Mouse (Mus musculus): ENCODE measurements at regions not wholly inside any gene's neighbourhood (a gene's known extent, or its start where the extent isn't known, plus 50 kb on each side); places are given as distances from the start of the nearest gene placed in this dataset.

DNA sequence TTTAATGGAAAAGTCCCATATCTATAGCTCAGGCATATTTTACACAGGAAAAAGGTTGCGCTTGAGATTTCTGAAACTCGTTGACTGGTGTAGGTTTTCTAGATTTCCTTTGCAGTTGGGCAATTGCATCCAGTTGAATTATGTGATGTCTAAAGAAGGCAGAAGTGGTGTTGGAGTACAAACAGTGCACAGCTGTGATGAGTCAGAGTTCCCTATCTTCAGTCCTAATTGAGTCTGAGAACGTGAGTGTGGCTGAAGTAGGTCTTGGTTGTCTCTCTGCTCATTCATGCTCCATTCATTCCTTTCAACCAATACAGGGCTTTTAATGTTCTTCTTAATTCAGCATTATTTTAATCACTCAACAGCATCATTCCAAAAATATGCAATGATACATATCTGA lies 142.9 kb upstream of the Dpyd start:
- Histone ChIP-seq H3K36me3 (ENCODE audit: control insufficient read depth, insufficient read depth) (no peaks in the 10 kb centered on the region), H3K27ac (ENCODE audit: low read length) (no peak overlapping the region), H3K4me1 (replicated peaks; ENCODE audit: control insufficient read depth, insufficient read depth, low read length) (no peaks in the 10 kb centered on the region), H3K27me3 (replicated peaks; ENCODE audit: control insufficient read depth, insufficient read depth, low read length) (no peaks in the 10 kb centered on the region), H3K9me3 (ENCODE audit: control insufficient read depth, low read length) (no peaks in the 10 kb centered on the region), H3K4me3 (replicated peaks; ENCODE audit: low read length) (no peak overlapping the region), H3K9ac (replicated peaks; ENCODE audit: low read depth, low read length) (no peak overlapping the region), H3K4me2 (ENCODE audit: low read length) (no peak overlapping the region)
- 82% methylated on average over 3 of the region's 3 CpGs for WGBS
- ATAC-seq: no peak

DNA sequence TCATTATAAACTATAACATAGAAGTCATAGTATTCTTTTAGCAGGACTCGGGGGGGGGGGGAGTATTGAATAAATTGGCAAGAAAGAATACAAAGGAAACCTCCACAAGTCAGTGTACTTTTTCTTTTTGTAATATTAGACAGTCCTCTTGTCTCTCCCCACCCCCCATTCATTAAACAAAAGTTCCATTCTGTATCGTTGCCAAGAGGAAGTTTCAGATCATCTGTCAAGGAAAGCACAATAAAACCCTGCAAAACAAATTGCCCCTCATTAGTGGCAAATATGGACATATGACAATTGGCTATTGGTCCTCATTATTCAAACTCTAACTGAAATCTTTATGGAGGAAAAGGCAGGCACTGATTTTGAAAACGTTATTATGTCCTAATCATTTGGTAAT lies 140.2 kb upstream of the Dpyd start:
- WGBS: 30% methylated on average over 3 of the region's 3 CpGs
- Histone ChIP-seq H3K4me1 (replicated peaks; ENCODE audit: control insufficient read depth, insufficient read depth, low read length) (peaks cover 8% of the 10 kb centered on the region), H3K27me3 (replicated peaks; ENCODE audit: control insufficient read depth, insufficient read depth, low read length) (no peaks in the 10 kb centered on the region), H3K27ac (ENCODE audit: low read length) (no peak overlapping the region), H3K36me3 (ENCODE audit: control insufficient read depth, insufficient read depth) (no peaks in the 10 kb centered on the region), H3K4me3 (replicated peaks; ENCODE audit: low read length) (no peak overlapping the region), H3K4me2 (ENCODE audit: low read length) (no peak overlapping the region), H3K9ac (replicated peaks; ENCODE audit: low read depth, low read length) (no peak overlapping the region), H3K9me3 (ENCODE audit: control insufficient read depth, low read length) (no peaks in the 10 kb centered on the region)
- no peak for ATAC-seq

DNA sequence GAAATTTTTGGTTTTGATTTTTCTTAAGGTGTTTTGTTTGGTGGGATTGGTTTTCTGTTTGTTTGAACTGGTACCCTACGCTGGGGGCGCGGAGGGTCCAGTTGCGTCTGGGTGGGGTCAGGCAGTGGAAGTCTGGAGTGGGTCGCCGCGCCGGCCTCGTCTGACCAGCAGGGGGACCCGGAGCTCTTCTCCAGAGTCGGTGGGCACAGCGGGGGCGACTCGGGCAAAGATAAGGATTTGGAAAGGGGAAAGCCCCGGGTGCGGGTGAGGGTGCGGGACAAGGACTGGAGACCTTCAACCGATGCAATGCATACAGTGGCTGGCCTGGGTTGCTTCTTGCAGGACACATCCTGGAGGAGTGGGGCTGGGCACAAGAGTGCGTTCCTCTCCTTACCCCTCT lies 136.2 kb upstream of the Dpyd start:
- Histone ChIP-seq H3K9ac (replicated peaks; ENCODE audit: low read depth, low read length) (peak overlapping the region; percentile 50), H3K27me3 (replicated peaks; ENCODE audit: control insufficient read depth, insufficient read depth, low read length) (no peaks in the 10 kb centered on the region), H3K9me3 (ENCODE audit: control insufficient read depth, low read length) (no peaks in the 10 kb centered on the region), H3K36me3 (ENCODE audit: control insufficient read depth, insufficient read depth) (no peaks in the 10 kb centered on the region), H3K4me2 (ENCODE audit: low read length) (peak overlapping the region; percentile 55), H3K27ac (ENCODE audit: low read length) (no peak overlapping the region), H3K4me3 (replicated peaks; ENCODE audit: low read length) (peak overlapping the region; percentile 27), H3K4me1 (replicated peaks; ENCODE audit: control insufficient read depth, insufficient read depth, low read length) (peaks cover 11% of the 10 kb centered on the region)
- WGBS: 2% methylated on average over 19 of the region's 19 CpGs
- no peak; the same call in 1 of the 2 replicates for ATAC-seq

DNA sequence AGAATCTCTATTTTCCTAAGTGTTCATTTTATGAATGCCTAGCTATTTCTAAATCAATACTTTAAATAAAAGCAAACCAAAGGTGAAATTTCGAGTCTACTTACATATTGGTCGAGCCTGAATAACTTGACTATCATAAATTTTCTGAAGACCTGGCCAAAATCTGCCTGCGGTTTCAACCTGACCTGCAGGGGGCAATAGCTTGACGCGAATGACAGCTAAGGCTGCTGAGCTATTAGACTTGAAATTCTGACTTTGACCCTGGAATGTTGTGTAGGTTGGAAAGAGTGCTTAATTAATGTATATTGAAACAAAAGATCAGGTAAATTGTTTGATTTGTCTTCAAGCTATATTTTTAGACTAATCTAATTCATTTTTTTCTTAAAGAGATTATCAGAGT lies 133.4 kb upstream of the Dpyd start:
- H3K9ac ChIP-seq (replicated peaks; ENCODE audit: low read depth, low read length): no peak overlapping the region
- ATAC-seq: no peak
- H3K4me2 ChIP-seq (ENCODE audit: low read length): no peak overlapping the region
- peaks cover 11% of the 10 kb centered on the region for H3K4me1 ChIP-seq (replicated peaks; ENCODE audit: control insufficient read depth, insufficient read depth, low read length)
- WGBS: under 1% methylated on average over 5 of the region's 5 CpGs
- no peaks in the 10 kb centered on the region for H3K36me3 ChIP-seq (ENCODE audit: control insufficient read depth, insufficient read depth)
- no peaks in the 10 kb centered on the region for H3K27me3 ChIP-seq (replicated peaks; ENCODE audit: control insufficient read depth, insufficient read depth, low read length)
- H3K27ac ChIP-seq (ENCODE audit: low read length): no peak overlapping the region
- H3K4me3 ChIP-seq (replicated peaks; ENCODE audit: low read length): no peak overlapping the region
- H3K9me3 ChIP-seq (ENCODE audit: control insufficient read depth, low read length): no peaks in the 10 kb centered on the region

GRCm38 (mm10) chr3:118429825-118430630 lies 131.9 kb upstream of the Dpyd start:
- H3K9me3 ChIP-seq (ENCODE audit: control insufficient read depth, low read length): no peaks in the 10 kb centered on the region
- peak overlapping the region; percentile 77 for H3K4me3 ChIP-seq (replicated peaks; ENCODE audit: low read length)
- no peaks in the 10 kb centered on the region for H3K27me3 ChIP-seq (replicated peaks; ENCODE audit: control insufficient read depth, insufficient read depth, low read length)
- peaks cover 20% of the 10 kb centered on the region for H3K4me1 ChIP-seq (replicated peaks; ENCODE audit: control insufficient read depth, insufficient read depth, low read length)
- no peaks in the 10 kb centered on the region for H3K36me3 ChIP-seq (ENCODE audit: control insufficient read depth, insufficient read depth)
- peak overlapping the region; percentile 95 for H3K4me2 ChIP-seq (ENCODE audit: low read length)
- peak; percentile 74 for ATAC-seq
- peak overlapping the region; percentile 91 for H3K9ac ChIP-seq (replicated peaks; ENCODE audit: low read depth, low read length)
- peak overlapping the region; percentile 98 for H3K27ac ChIP-seq (ENCODE audit: low read length)
- WGBS: 3% methylated on average over 29 of the region's 29 CpGs

DNA sequence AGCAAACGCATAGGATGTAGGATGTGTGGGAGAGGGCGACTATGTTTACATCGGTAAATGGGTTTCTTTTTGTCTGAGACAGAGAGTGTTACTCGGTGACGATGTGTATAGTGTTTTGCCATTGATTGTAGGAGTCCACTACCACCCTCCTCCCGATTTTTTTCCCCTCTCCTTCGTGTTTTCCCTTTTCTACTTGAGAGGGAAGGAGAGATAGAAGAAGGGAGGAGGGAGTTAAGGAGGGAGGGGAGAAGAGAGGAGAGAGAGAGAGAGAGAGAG lies 131.4 kb upstream of the Dpyd start:
- peaks cover 20% of the 10 kb centered on the region for H3K4me1 ChIP-seq (replicated peaks; ENCODE audit: control insufficient read depth, insufficient read depth, low read length)
- WGBS: 0% methylated on average over 6 of the region's 7 CpGs
- peak overlapping the region; percentile 95 for H3K4me2 ChIP-seq (ENCODE audit: low read length)
- peak overlapping the region; percentile 77 for H3K4me3 ChIP-seq (replicated peaks; ENCODE audit: low read length)
- H3K27ac ChIP-seq (ENCODE audit: low read length): peak overlapping the region; percentile 98
- H3K9ac ChIP-seq (replicated peaks; ENCODE audit: low read depth, low read length): peak overlapping the region; percentile 91
- no peaks in the 10 kb centered on the region for H3K27me3 ChIP-seq (replicated peaks; ENCODE audit: control insufficient read depth, insufficient read depth, low read length)
- no peaks in the 10 kb centered on the region for H3K36me3 ChIP-seq (ENCODE audit: control insufficient read depth, insufficient read depth)
- no peaks in the 10 kb centered on the region for H3K9me3 ChIP-seq (ENCODE audit: control insufficient read depth, low read length)
- ATAC-seq: peak; percentile 28

- no peaks in the 10 kb centered on the region for H3K27me3 ChIP-seq (replicated peaks; ENCODE audit: control insufficient read depth, insufficient read depth, low read length)
- WGBS: under 1% methylated on average over 22 of the region's 22 CpGs
- peak overlapping the region; percentile 95 for H3K4me2 ChIP-seq (ENCODE audit: low read length)
- H3K4me3 ChIP-seq (replicated peaks; ENCODE audit: low read length): peak overlapping the region; percentile 77
- H3K9ac ChIP-seq (replicated peaks; ENCODE audit: low read depth, low read length): peak overlapping the region; percentile 91
- H3K4me1 ChIP-seq (replicated peaks; ENCODE audit: control insufficient read depth, insufficient read depth, low read length): peaks cover 14% of the 10 kb centered on the region
- H3K36me3 ChIP-seq (ENCODE audit: control insufficient read depth, insufficient read depth): no peaks in the 10 kb centered on the region
- ATAC-seq: peak; percentile 50
- H3K27ac ChIP-seq (ENCODE audit: low read length): peak overlapping the region; percentile 98
- no peaks in the 10 kb centered on the region for H3K9me3 ChIP-seq (ENCODE audit: control insufficient read depth, low read length)
These were observed 130.8 kb upstream of the Dpyd start for GRCm38 (mm10) chr3:118431031-118431723.

GRCm38 (mm10) chr3:118433441-118434021 lies 128.4 kb upstream of the Dpyd start:
- Histone ChIP-seq H3K27me3 (replicated peaks; ENCODE audit: control insufficient read depth, insufficient read depth, low read length) (no peaks in the 10 kb centered on the region), H3K9ac (replicated peaks; ENCODE audit: low read depth, low read length) (peak overlapping the region; percentile 73), H3K27ac (ENCODE audit: low read length) (peak overlapping the region; percentile 82), H3K4me3 (replicated peaks; ENCODE audit: low read length) (peak overlapping the region; percentile 55), H3K36me3 (ENCODE audit: control insufficient read depth, insufficient read depth) (no peaks in the 10 kb centered on the region), H3K9me3 (ENCODE audit: control insufficient read depth, low read length) (no peaks in the 10 kb centered on the region), H3K4me1 (replicated peaks; ENCODE audit: control insufficient read depth, insufficient read depth, low read length) (peaks cover 12% of the 10 kb centered on the region), H3K4me2 (ENCODE audit: low read length) (peak overlapping the region; percentile 95)
- under 1% methylated on average over 31 of the region's 31 CpGs for WGBS
- no peak for ATAC-seq

GRCm38 (mm10) chr3:118434311-118434710 lies 127.6 kb upstream of the Dpyd start:
- WGBS: 0% methylated on average over 17 of the region's 17 CpGs
- H3K9me3 ChIP-seq (ENCODE audit: control insufficient read depth, low read length): no peaks in the 10 kb centered on the region
- no peaks in the 10 kb centered on the region for H3K36me3 ChIP-seq (ENCODE audit: control insufficient read depth, insufficient read depth)
- H3K9ac ChIP-seq (replicated peaks; ENCODE audit: low read depth, low read length): peak overlapping the region; percentile 73
- no peaks in the 10 kb centered on the region for H3K27me3 ChIP-seq (replicated peaks; ENCODE audit: control insufficient read depth, insufficient read depth, low read length)
- peaks cover 12% of the 10 kb centered on the region for H3K4me1 ChIP-seq (replicated peaks; ENCODE audit: control insufficient read depth, insufficient read depth, low read length)
- ATAC-seq: peak; percentile 11
- H3K4me2 ChIP-seq (ENCODE audit: low read length): peak overlapping the region; percentile 95
- peak overlapping the region; percentile 55 for H3K4me3 ChIP-seq (replicated peaks; ENCODE audit: low read length)
- H3K27ac ChIP-seq (ENCODE audit: low read length): peak overlapping the region; percentile 77

Data from forebrain, embryonic 16.5 days (tissue).